Mouse (Mus musculus) ES-Bruce4 (cell line): ENCODE results near the gene Fgfr2. TPM values are rescaled to one million over a fixed set of nuclear protein-coding genes. Genes with fewer than 3 reads are reported as not detected.

ENCODE experiments used
- H3K27ac ChIP-seq: 2 replicates; pipeline ENCODE4 v1.5.1; 2012; ENCODE audit warnings: low read length, inconsistent platforms; ENCODE audit not compliant: insufficient read depth
- H3K27me3 ChIP-seq: 2 replicates; pipeline ENCODE4 v1.6.1; 2012; ENCODE audit warnings: mild to moderate bottlenecking, low read length, inconsistent platforms; ENCODE audit not compliant: control insufficient read depth, poor library complexity, insufficient read depth, severe bottlenecking
- H3K36me3 ChIP-seq: 2 replicates; pipeline ENCODE4 v1.6.1; 2012; ENCODE audit warnings: inconsistent platforms, mild to moderate bottlenecking, low read length, moderate library complexity; ENCODE audit not compliant: control insufficient read depth, poor library complexity, insufficient read depth, severe bottlenecking
- H3K4me1 ChIP-seq: one replicate; pipeline ENCODE4 v1.8.1; 2011; ENCODE audit warnings: low read length; ENCODE audit not compliant: control insufficient read depth, insufficient read depth
- H3K4me3 ChIP-seq: 2 replicates; pipeline ENCODE4 v1.5.1; 2011; ENCODE audit warnings: low read depth, mild to moderate bottlenecking, low read length
- H3K9ac ChIP-seq: 2 replicates; pipeline ENCODE4 v1.6.1; 2012; ENCODE audit warnings: low read depth, mild to moderate bottlenecking, inconsistent platforms; ENCODE audit not compliant: poor library complexity, severe bottlenecking
- H3K9me3 ChIP-seq: replicated peaks from 2 replicates; pipeline ENCODE4 v1.6.1; 2012; ENCODE audit warnings: mild to moderate bottlenecking, low read length, inconsistent platforms; ENCODE audit not compliant: control insufficient read depth, poor library complexity, insufficient read depth, severe bottlenecking
- CTCF ChIP-seq: IDR thresholded peaks from one replicate; pipeline ENCODE4 v1.8.1; 2011; ENCODE audit warnings: low read depth, low read length
- EP300 ChIP-seq: IDR thresholded peaks from 2 replicates; pipeline ENCODE4 v1.6.1; 2011; ENCODE audit warnings: low read depth, low read length; ENCODE audit not compliant: insufficient read depth
- POLR2A ChIP-seq: IDR thresholded peaks from one replicate; pipeline ENCODE4 v1.8.1; 2011; ENCODE audit warnings: low read length; ENCODE audit not compliant: insufficient read depth
- polyA plus RNA-seq: library from polyadenylated mRNA; stranded (reverse); fragments of >200 nt; gene quantifications from 2 replicates; pipeline ENCODE4 v1.2.4, GENCODE M21; 2011; ENCODE audit warnings: low read depth; ENCODE audit not compliant: missing spikeins, insufficient read depth, insufficient read length

The Fgfr2 gene
- polyA plus RNA-seq, 1 experiment: 34.8 TPM

DNA sequence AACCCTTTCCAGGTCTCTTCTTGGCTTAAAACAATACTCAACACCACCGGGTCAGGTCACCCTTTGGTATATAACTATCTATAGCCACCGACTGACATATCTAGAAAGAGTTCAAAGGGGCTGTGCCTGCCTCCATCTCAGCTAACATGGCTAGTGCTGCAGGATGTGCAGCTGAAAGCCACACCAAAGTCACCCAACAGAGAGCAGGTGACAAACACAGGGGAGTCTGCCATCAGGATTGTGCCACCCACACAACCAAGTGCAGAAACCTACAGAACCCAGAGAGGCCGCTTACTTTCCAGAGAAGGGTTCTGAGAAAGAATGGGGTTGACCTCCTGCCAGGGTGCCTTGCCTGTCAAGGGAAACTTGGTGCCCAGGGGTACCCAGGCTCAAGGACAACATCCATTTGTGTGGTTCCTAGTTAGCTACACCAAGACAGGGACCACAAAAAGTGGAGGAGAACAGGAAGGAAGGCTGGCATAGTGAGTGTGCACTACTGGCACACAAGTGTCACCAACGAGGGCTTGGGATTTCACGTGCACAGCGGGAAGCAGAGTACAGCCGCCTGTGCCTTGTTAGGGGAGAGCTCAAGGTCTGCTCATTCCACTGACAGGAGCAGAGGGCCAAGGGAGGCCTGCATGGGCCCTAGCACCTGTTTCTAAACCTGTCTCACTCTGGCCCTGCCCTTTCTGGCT lies 350.0 kb downstream of the Fgfr2 start:
- H3K9ac ChIP-seq: no peak overlapping the region
- TF ChIP-seq POLR2A: no peak
- no peak for TF ChIP-seq EP300
- TF ChIP-seq CTCF: no peak
- no peaks in the 10 kb centered on the region for H3K9me3 ChIP-seq
- no peak overlapping the region for H3K4me3 ChIP-seq
- no peaks in the 10 kb centered on the region for H3K27me3 ChIP-seq
- H3K4me1 ChIP-seq: no peaks in the 10 kb centered on the region
- no peaks in the 10 kb centered on the region for H3K36me3 ChIP-seq
- no peak overlapping the region for H3K27ac ChIP-seq

DNA sequence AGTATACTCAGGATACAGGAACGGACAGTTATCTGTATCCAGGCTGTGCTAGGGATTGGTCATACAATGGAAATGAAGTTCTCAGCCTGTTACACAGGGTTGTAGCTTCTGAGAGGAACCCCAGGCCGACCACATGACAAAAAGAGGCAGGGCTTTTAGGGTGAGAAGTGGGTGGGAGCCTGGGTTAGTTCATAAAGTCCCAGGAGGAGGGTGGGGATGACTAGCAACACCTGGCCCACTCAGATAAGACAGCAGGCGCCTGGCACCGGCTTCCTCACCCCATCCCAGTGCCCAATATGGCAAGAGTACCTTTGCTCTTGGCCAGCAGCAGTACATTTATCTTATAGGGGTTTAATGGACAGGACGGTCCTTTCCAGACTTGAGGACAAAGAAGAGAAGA lies 350.7 kb downstream of the Fgfr2 start:
- H3K36me3 ChIP-seq: no peaks in the 10 kb centered on the region
- no peaks in the 10 kb centered on the region for H3K9me3 ChIP-seq
- no peak overlapping the region for H3K9ac ChIP-seq
- no peak overlapping the region for H3K27ac ChIP-seq
- no peak overlapping the region for H3K4me3 ChIP-seq
- no peaks in the 10 kb centered on the region for H3K27me3 ChIP-seq
- TF ChIP-seq CTCF (no peak), EP300 (no peak), POLR2A (no peak)
- H3K4me1 ChIP-seq: no peaks in the 10 kb centered on the region

DNA sequence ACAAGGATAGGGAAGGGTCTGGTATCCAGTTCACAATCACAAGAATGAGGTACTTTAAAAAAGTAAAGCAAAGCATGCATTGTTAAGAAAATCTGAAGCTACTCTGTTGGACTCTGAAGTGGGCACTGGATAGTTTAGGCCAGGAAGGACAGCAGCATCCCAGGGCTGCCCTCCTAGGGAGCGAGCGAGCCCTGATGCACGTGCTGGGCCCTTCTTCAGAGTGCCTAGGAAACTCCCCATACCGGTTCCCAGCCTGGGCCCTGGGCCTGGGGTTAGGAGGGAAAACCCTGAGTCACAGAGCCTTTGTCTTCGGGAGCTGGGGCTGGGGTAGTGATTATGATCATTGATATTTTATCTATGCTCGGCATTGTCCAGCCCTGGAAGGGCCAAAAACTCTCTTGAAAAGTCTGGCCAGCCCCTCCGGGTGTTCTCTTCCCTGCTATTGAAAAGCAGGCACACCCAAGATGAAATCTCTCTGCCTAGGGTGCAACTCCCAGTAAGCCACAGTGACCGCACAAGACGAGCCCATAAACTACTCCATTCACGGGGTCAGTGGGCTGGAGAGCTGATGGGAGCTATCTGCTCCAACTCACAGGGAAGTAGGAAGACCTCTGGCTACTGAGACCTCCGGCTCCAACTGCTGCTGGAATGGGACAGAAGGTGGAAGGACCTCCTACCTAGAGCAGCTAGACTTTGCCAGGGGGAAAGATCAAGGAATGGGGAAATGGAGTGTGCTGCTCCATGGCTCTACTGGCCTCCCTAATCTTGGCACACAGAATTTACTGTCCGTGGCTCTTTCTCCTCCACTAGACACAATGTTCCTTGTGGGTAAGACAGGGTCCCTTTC lies 354.4 kb downstream of the Fgfr2 start:
- no peaks in the 10 kb centered on the region for H3K36me3 ChIP-seq
- no peaks in the 10 kb centered on the region for H3K4me1 ChIP-seq
- H3K27ac ChIP-seq: no peak overlapping the region
- TF ChIP-seq CTCF: no peak
- no peak for TF ChIP-seq EP300
- no peak for TF ChIP-seq POLR2A
- H3K9ac ChIP-seq: no peak overlapping the region
- H3K9me3 ChIP-seq: no peaks in the 10 kb centered on the region
- H3K4me3 ChIP-seq: no peak overlapping the region
- no peaks in the 10 kb centered on the region for H3K27me3 ChIP-seq

DNA sequence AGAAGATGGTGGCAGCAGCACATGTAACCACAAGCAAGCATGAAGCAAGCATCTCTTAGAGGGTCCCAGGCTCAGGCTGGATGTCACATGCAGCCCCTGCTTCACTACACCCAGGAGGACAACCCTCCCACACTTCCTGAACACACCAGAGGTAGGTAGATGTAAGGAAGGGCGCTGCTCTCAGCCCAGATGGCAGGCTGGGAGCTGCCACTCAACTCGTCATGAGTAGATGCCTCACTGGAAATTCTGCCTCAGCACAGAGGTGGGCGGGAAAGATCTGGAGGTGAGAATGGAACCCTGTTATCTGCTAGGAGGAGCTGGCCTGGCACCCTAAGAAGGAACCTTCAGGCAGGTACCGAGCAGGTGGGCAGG lies 355.2 kb downstream of the Fgfr2 start:
- Histone ChIP-seq H3K9me3 (no peaks in the 10 kb centered on the region), H3K27me3 (no peaks in the 10 kb centered on the region), H3K4me3 (no peak overlapping the region), H3K36me3 (no peaks in the 10 kb centered on the region), H3K4me1 (no peaks in the 10 kb centered on the region), H3K27ac (no peak overlapping the region), H3K9ac (no peak overlapping the region)
- no peak for TF ChIP-seq CTCF
- TF ChIP-seq EP300: no peak
- TF ChIP-seq POLR2A: no peak

DNA sequence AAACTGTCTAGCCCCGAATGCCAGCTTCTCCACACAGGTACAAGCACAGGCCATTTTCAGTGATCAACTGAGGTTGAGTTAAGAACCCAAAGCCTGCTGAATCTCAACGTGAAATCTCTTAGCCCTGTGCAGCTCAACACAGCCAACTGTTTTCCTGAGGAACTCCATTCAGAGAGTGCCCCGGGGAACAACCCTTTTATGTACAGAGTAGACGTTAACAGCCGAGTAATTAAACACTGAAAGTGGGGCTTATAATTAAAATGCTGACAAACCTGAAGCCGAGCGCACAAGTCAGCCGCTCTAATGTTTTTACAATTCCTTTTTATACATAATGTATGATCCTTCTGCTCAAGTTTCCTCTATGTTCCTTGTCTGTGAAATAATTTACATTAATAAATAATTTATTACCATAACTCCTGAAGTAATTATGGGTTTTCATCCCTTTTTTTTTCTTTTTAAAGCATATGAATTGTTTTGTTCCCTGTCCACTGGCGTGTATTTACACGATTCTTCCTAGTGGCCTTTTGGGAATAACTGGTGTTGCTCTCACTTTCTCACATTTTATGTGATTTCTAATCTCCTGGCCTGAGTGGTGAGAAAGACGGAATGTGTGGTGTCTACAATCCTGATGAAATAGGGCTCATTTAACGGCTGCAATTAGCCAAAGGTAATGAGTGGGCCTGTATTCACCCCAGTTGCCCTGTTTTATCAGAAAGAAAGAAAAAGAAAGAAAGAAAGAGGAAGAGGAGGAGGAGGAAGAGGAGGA lies 355.7 kb downstream of the Fgfr2 start:
- TF ChIP-seq POLR2A (no peak), EP300 (no peak), CTCF (no peak)
- Histone ChIP-seq H3K27me3 (no peaks in the 10 kb centered on the region), H3K9me3 (no peaks in the 10 kb centered on the region), H3K27ac (no peak overlapping the region), H3K36me3 (no peaks in the 10 kb centered on the region), H3K4me3 (no peak overlapping the region), H3K4me1 (no peaks in the 10 kb centered on the region), H3K9ac (no peak overlapping the region)
